Mouse (Mus musculus) neural tube, embryonic 13.5 days (tissue): ENCODE measurements at regions not wholly inside any gene's neighbourhood (a gene's known extent, or its start where the extent isn't known, plus 50 kb on each side); places are given as distances from the start of the nearest gene placed in this dataset.

Experiments
- ATAC-seq: fragments of 200-750 bp; cut with Nextera tagmentation; 2 replicates; pipeline ENCODE4 v1.8.0; 2017; ENCODE audit warnings: low read depth, mild to moderate bottlenecking, moderate TSS enrichment, moderate library complexity
- H3K27ac ChIP-seq: fragments of 300-500 bp; sonication (generic); replicated peaks from 2 replicates; pipeline ENCODE4 v1.5.1; 2015; ENCODE audit warnings: moderate library complexity, mild to moderate bottlenecking, inconsistent platforms
- H3K27me3 ChIP-seq: fragments of 300-500 bp; sonication (generic); 2 replicates; pipeline ENCODE4 v1.6.1; 2015; ENCODE audit warnings: mild to moderate bottlenecking, inconsistent platforms
- H3K36me3 ChIP-seq: fragments of 300-500 bp; sonication (generic); 2 replicates; pipeline ENCODE4 v1.6.1; 2015; ENCODE audit warnings: mild to moderate bottlenecking, inconsistent platforms
- H3K4me1 ChIP-seq: fragments of 300-500 bp; sonication (generic); replicated peaks from 2 replicates; pipeline ENCODE4 v1.6.1; 2015; ENCODE audit warnings: inconsistent platforms
- H3K4me2 ChIP-seq: fragments of 300-500 bp; sonication (generic); 2 replicates; pipeline ENCODE4 v1.6.1; 2015; ENCODE audit warnings: inconsistent platforms, mild to moderate bottlenecking, moderate library complexity
- H3K4me3 ChIP-seq: fragments of 300-500 bp; sonication (generic); 2 replicates; pipeline ENCODE4 v1.5.1; 2015; ENCODE audit warnings: mild to moderate bottlenecking, inconsistent platforms
- H3K9ac ChIP-seq: fragments of 300-500 bp; sonication (generic); 2 replicates; pipeline ENCODE4 v1.6.1; 2015; ENCODE audit warnings: moderate library complexity, mild to moderate bottlenecking, inconsistent platforms
- H3K9me3 ChIP-seq: fragments of 300-500 bp; sonication (generic); 2 replicates; pipeline ENCODE4 v1.6.1; 2016; ENCODE audit warnings: inconsistent platforms
- WGBS: fragments of 180-500 bp; shearing (Covaris S2); methylation state at CpG from one replicate; pipeline ENCODE4 v1.1.7; 2015; 5-methylcytosine and 5-hydroxymethylcytosine counted together

DNA sequence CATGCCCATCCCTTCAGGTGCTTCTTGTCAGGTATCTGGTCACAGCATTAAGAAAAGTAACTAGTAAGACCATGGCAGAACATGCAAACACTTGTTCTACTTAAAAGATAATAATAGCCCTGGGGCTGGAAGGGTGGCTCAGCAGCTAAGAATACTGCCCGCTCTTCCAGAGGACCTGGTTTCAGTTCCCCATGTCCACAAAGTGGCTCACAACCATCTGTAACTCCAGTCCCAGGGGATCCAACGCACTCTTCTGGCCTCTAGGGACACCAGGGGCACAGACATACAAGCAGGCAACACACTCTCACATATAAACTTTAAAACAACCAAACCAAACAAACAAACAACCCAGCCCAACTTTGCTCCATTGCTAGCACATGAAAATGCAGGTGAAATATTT, 55.2 kb upstream of the Ppp2r5a start:
- WGBS, result 78% methylated on average over 2 of the region's 2 CpGs
- Histone ChIP-seq H3K4me2 (no peak overlapping the region), H3K4me1 (peaks cover 14% of the 10 kb centered on the region), H3K36me3 (no peaks in the 10 kb centered on the region), H3K9ac (no peak overlapping the region), H3K4me3 (no peak overlapping the region), H3K27me3 (no peaks in the 10 kb centered on the region), H3K27ac (no peak overlapping the region), H3K9me3 (no peaks in the 10 kb centered on the region)
- no peak for ATAC-seq

DNA sequence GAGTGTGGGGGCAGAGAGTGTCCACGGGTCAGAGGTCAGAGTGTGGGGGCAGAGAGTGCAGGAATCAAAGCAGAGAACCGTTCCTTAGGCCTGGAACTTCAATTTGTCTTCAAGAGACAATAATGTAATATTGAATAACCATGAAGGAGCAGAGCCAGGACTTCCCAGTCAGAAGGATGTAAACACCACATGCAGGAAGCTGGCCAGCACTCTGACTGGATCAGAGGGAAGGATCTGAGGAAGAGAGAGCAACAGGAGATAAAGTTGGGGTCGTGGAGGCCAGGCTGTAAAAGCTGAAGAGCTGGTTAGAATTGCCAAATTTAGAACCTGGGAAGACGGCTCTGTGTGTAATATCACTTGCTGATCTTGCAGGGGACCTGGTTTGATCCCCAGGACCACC, 54.0 kb upstream of the Ppp2r5a start:
- H3K4me2 ChIP-seq, result no peak overlapping the region
- ATAC-seq, result no peak
- H3K9ac ChIP-seq, result no peak overlapping the region
- no peaks in the 10 kb centered on the region for H3K27me3 ChIP-seq
- no peaks in the 10 kb centered on the region for H3K9me3 ChIP-seq
- no peaks in the 10 kb centered on the region for H3K36me3 ChIP-seq
- 69% methylated on average over 4 of the region's 4 CpGs for whole genome bisulfite sequencing
- H3K4me1 ChIP-seq, result peaks cover 8% of the 10 kb centered on the region
- no peak overlapping the region for H3K4me3 ChIP-seq
- no peak overlapping the region for H3K27ac ChIP-seq

DNA sequence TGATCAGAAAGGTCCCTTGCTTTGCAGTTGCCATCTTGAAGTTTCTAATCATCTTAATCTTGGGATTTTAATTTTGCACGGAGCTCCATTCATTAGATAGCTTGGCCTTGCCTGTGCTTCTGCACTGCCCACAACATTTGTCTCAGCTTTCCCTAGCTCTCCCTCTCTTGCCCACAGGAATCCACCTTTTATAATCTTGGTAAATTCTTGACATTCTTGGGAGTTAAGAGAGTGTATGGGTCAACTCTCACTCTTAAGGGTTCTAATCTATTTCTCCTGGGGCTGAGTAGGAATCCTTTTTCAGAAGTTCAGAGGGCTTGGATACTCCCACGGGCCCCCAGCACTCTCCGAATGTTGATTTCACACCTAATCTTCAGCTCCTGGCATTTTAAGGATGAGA, 51.5 kb upstream of the Ppp2r5a start:
- H3K27me3 ChIP-seq, result no peaks in the 10 kb centered on the region
- ATAC-seq, result no peak
- no peak overlapping the region for H3K4me2 ChIP-seq
- 71% methylated on average over 3 of the region's 3 CpGs for WGBS
- no peak overlapping the region for H3K4me3 ChIP-seq
- H3K4me1 ChIP-seq, result no peaks in the 10 kb centered on the region; the same call in 1 of the 2 replicates
- no peak overlapping the region for H3K9ac ChIP-seq
- H3K9me3 ChIP-seq, result no peaks in the 10 kb centered on the region
- no peak overlapping the region for H3K27ac ChIP-seq
- H3K36me3 ChIP-seq, result no peaks in the 10 kb centered on the region

DNA sequence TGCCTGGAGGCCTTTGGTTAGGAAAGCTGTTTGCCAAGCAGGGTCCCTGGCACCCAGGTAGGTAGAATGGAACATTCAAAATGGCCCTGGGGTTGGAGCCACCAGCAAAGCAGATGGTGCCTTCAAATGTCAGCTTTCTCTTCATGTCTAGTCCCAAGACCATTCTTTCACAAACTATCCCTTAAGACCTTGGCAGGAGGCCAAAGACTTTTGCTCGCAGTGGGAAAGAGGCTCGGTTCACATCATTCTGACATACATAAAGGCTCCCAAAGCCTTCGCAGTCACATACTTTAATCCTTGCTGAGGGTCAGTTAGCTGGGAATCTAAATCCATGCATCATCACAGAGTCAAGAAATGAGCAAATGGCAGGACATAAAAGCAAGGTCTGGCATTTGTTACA, 50.5 kb upstream of the Ppp2r5a start:
- Histone ChIP-seq H3K9ac (no peak overlapping the region), H3K4me1 (no peaks in the 10 kb centered on the region; the same call in 1 of the 2 replicates), H3K9me3 (no peaks in the 10 kb centered on the region), H3K27ac (no peak overlapping the region), H3K27me3 (no peaks in the 10 kb centered on the region), H3K36me3 (no peaks in the 10 kb centered on the region), H3K4me2 (no peak overlapping the region), H3K4me3 (no peak overlapping the region)
- no peak for ATAC-seq
- WGBS, result 46% methylated on average over 3 of the region's 3 CpGs
